Comparison of ENCODE assay signal across 9 mouse cellular contexts in the genomic region with DNA sequence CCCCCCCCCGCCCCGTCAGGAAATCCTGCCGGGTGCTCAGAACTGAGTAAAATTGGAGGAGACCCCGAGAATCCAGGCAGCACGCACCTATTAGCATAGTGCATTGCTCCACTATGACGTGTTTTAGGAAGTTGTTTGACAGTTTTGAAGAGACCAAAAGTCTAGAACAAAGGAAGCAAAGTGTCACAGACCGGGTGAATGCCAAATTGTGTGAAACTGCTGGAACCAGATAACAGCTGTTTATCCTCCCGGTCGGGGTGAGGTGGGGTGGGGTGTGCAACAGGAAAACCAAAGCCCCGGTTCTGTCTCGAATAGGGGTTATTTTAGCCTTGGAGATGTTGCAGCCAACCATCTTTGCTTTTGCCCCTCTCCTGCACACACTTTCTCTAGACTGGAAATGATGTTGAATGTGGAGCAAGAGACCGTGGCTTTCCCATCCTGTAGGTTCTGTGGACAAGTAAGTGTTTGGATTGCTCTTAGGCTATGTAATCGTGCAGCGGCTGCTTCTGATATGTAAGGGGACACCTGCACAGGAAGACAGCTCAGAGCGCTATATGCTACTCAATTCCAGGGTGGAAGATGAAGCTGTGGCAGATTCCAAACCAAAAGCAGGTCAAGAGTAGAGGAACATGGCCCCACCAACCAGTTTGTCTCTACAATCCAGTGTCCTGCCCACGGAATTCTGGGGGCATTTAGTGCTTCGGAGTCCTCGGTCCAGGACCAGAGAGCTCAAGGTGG. TPM values are rescaled to one million over a fixed set of nuclear protein-coding genes. Genes with fewer than 3 reads are reported as not detected.
DNase-seq lines count a peak whose midpoint lies in the region; TF ChIP-seq lines count a peak whose summit lies in the region.
"Had no signal": no experiment of that assay in that cellular context is flagged by ENCODE, and none has a peak within 500 bp of the region (broad histone marks: within the 10 kb centered on the region; RNA-seq: fewer than 3 reads in every experiment).

No protein-coding gene starts in this region.

- no peaks in the 10 kb centered on the region for H3K9me3 ChIP-seq in heart, embryonic 10.5 days
- H3K9me3 ChIP-seq in MEL (replicated peaks; ENCODE audit: insufficient read depth, low read length): no peaks in the 10 kb centered on the region
- no peaks in the 10 kb centered on the region for H3K9me3 ChIP-seq in hindbrain, embryonic 10.5 days
- H3K9me3 ChIP-seq in limb, embryonic 10.5 days (replicated peaks): no peaks in the 10 kb centered on the region

- H3K27ac ChIP-seq in heart, embryonic 10.5 days: no peak overlapping the region
- H3K27ac ChIP-seq in MEL (ENCODE audit: control insufficient read depth, low read depth, low read length): no peak overlapping the region
- no peak overlapping the region for H3K27ac ChIP-seq in hindbrain, embryonic 10.5 days
- no peak overlapping the region for H3K27ac ChIP-seq in limb, embryonic 10.5 days
- no peak overlapping the region for H3K27ac ChIP-seq in gastrocnemius, adult 2 months

- peaks cover 81% of the 10 kb centered on the region for H3K27me3 ChIP-seq in heart, embryonic 10.5 days (ENCODE audit: insufficient read depth, poor library complexity, severe bottlenecking)
- H3K27me3 ChIP-seq in MEL (ENCODE audit: control insufficient read depth in 1 of 2, insufficient read depth in 2 of 2, low read length in 2 of 2): no peaks in the 10 kb centered on the region; a peak in 1 of 4 replicates
- peaks cover 98% of the 10 kb centered on the region for H3K27me3 ChIP-seq in hindbrain, embryonic 10.5 days (ENCODE audit: insufficient read depth, poor library complexity, severe bottlenecking)
- peaks cover 99% of the 10 kb centered on the region for H3K27me3 ChIP-seq in limb, embryonic 10.5 days (ENCODE audit: low read depth, poor library complexity, severe bottlenecking)

- TF ChIP-seq EP300 in MEL (IDR thresholded peaks at IDR 0.05; ENCODE audit: low read depth in 1 of 2, low read length in 2 of 2): no peak

- peak overlapping the region; percentile 55; the same call in 1 of the 2 replicates for H3K4me3 ChIP-seq in heart, embryonic 10.5 days
- no peak overlapping the region for H3K4me3 ChIP-seq in MEL (ENCODE audit: control insufficient read depth in 1 of 2, insufficient read depth in 1 of 2, low read depth in 2 of 2, low read length in 2 of 2)
- H3K4me3 ChIP-seq in hindbrain, embryonic 10.5 days: 0 out of 2 replicates have a peak overlapping the region, but pooled peaks have one; percentile 44
- H3K4me3 ChIP-seq in limb, embryonic 10.5 days: 0 out of 2 replicates have a peak overlapping the region, but pooled peaks have one; percentile 42
- no peak overlapping the region for H3K4me3 ChIP-seq in gastrocnemius, adult 2 months

- intact Hi-C loops in heart, postnatal 10 days (cut with DNase I): loop anchor here (2.0 kb wide), 1 partner anchor 15 kb away; no protein-coding TSS in a partner anchor
- intact Hi-C loops in gastrocnemius, adult 2 months (cut with DNase I): no loop called here
- intact Hi-C loops in left cerebral cortex, postnatal 25 days (cut with DNase I): loop anchor here (5.0 kb wide), 1 partner anchor 498 kb away; no protein-coding TSS in a partner anchor

- TF ChIP-seq POLR2A in MEL (IDR thresholded peaks at IDR 0.05; ENCODE audit: control insufficient read depth in 1 of 2, insufficient read depth in 1 of 2, low read depth in 1 of 2, low read length in 2 of 2, poor library complexity in 1 of 2): no peak

- WGBS in heart, embryonic 10.5 days: 2% methylated on average over 18 of the region's 18 CpGs
- 2% methylated on average over 18 of the region's 18 CpGs for WGBS in hindbrain, embryonic 10.5 days
- WGBS in limb, embryonic 10.5 days: 2% methylated on average over 18 of the region's 18 CpGs

- no peak overlapping the region for H3K9ac ChIP-seq in MEL (ENCODE audit: control insufficient read depth, low read depth, low read length, poor library complexity, severe bottlenecking)

- no peak for TF ChIP-seq CTCF in MEL (IDR thresholded peaks at IDR 0.05 in 2 of 3, conservative IDR thresholded peaks at IDR 0.05 in 1 of 3; ENCODE audit: control insufficient read depth in 1 of 3, insufficient read depth in 1 of 3, low read depth in 2 of 3, low read length in 3 of 3, poor library complexity in 1 of 3, severe bottlenecking in 1 of 3)
- no peak for TF ChIP-seq CTCF in gastrocnemius, adult 2 months (IDR thresholded peaks at IDR 0.05)

- no peak for TF ChIP-seq RAD21 in MEL (IDR thresholded peaks at IDR 0.05; ENCODE audit: low read depth, low read length)

- H3K36me3 ChIP-seq in heart, embryonic 10.5 days: no peaks in the 10 kb centered on the region
- H3K36me3 ChIP-seq in MEL (ENCODE audit: control insufficient read depth in 1 of 2, insufficient read depth in 2 of 2, low read length in 2 of 2): no peaks in the 10 kb centered on the region
- no peaks in the 10 kb centered on the region for H3K36me3 ChIP-seq in hindbrain, embryonic 10.5 days
- H3K36me3 ChIP-seq in limb, embryonic 10.5 days: no peaks in the 10 kb centered on the region

- DNase-seq in heart, embryonic 10.5 days (ENCODE audit: low spot score): no peak
- no peak for DNase-seq in heart, postnatal 10 days
- peak; percentile 50 for DNase-seq in MEL (ENCODE audit: low read depth, low spot score)
- DNase-seq in hindbrain, embryonic 10.5 days (ENCODE audit: low spot score): no peak
- DNase-seq in limb, embryonic 10.5 days (ENCODE audit: low spot score): no peak
- DNase-seq in gastrocnemius, adult 2 months: no peak
- DNase-seq in Muller cell, postnatal 12 days (ENCODE audit: inconsistent ontology term): no peak
- no peak for DNase-seq in left cerebral cortex, postnatal 25 days (ENCODE audit: low spot score in 2 of 2)
- DNase-seq: cerebellum, adult 9-10 months had no signal

- H3K4me1 ChIP-seq in heart, embryonic 10.5 days: peaks cover 31% of the 10 kb centered on the region
- no peaks in the 10 kb centered on the region for H3K4me1 ChIP-seq in MEL (ENCODE audit: control insufficient read depth in 1 of 2, insufficient read depth in 2 of 2, low read length in 2 of 2)
- peaks cover 36% of the 10 kb centered on the region for H3K4me1 ChIP-seq in hindbrain, embryonic 10.5 days (replicated peaks)
- H3K4me1 ChIP-seq in limb, embryonic 10.5 days: peaks cover 37% of the 10 kb centered on the region

- H3K79me2 ChIP-seq in MEL (ENCODE audit: control insufficient read depth, insufficient read depth, low read length, poor library complexity): no peaks in the 10 kb centered on the region

TF ChIP-seq in MEL, 35 proteins besides CTCF, POLR2A, EP300 and RAD21:
- TF ChIP-seq TBP (IDR thresholded peaks at IDR 0.05; ENCODE audit: low read depth, low read length) (no peak), TAL1 (IDR thresholded peaks at IDR 0.05; ENCODE audit: low read length) (no peak), ELF1 (IDR thresholded peaks at IDR 0.05; ENCODE audit: low read depth, low read length) (no peak)
TF ChIP-seq in MEL: peak in this region for 0.

RNA-seq across cellular contexts. Expression of a gene that starts 0.9 kb away (rescaled TPM):
- 0.06 and 0.10 TPM in 2 replicates for polyA plus RNA-seq in heart, embryonic 10.5 days (2016; fragmentation: Nextera tagmentation; extraction: Ambion mirVana)
- total RNA-seq in heart, postnatal 10 days (2021): not detected
- total RNA-seq in MEL (2012; rRNA removed): not detected in 2 replicates
- not detected for polyA plus RNA-seq in MEL (2012; ENCODE audit: insufficient read depth in 1 of 2, insufficient read length in 2 of 2, low read depth in 1 of 2, low replicate concordance in 2 of 2, missing spikeins in 1 of 2)
- polyA plus RNA-seq in hindbrain, embryonic 10.5 days (2016; fragmentation: Nextera tagmentation; extraction: Ambion mirVana): 29.1 and 148 TPM in 2 replicates
- polyA plus RNA-seq in limb, embryonic 10.5 days (2016; fragmentation: Nextera tagmentation; extraction: Ambion mirVana): 0.10 TPM in 1 of 2 replicates, not detected in the other
- total RNA-seq in gastrocnemius, adult 2 months (2021): not detected
- total RNA-seq in left cerebral cortex, postnatal 25 days (2021): 10 to 100 TPM; 33.4 to 33.6 TPM

RNA-seq across cellular contexts. Expression of a gene that starts 32.3 kb away (rescaled TPM):
- polyA plus RNA-seq in heart, embryonic 10.5 days (2016; fragmentation: Nextera tagmentation; extraction: Ambion mirVana): 2.0 and 4.0 TPM in 2 replicates
- 10 to 100 TPM; 40.9 to 50.6 TPM for total RNA-seq in heart, postnatal 10 days (2021)
- total RNA-seq in MEL (2012; rRNA removed): not detected in 2 replicates
- not detected for polyA plus RNA-seq in MEL (2012; ENCODE audit: insufficient read depth in 1 of 2, insufficient read length in 2 of 2, low read depth in 1 of 2, low replicate concordance in 2 of 2, missing spikeins in 1 of 2)
- polyA plus RNA-seq in hindbrain, embryonic 10.5 days (2016; fragmentation: Nextera tagmentation; extraction: Ambion mirVana): 6.6 and 7.7 TPM in 2 replicates
- 9.9 and 10.3 TPM in 2 replicates for polyA plus RNA-seq in limb, embryonic 10.5 days (2016; fragmentation: Nextera tagmentation; extraction: Ambion mirVana)
- total RNA-seq in gastrocnemius, adult 2 months (2021): 10 to 100 TPM in 1 of 2 experiments, 1 to 10 TPM in 1; 8.6 to 10.6 TPM
- 1 to 10 TPM; 6.7 to 7.3 TPM for total RNA-seq in left cerebral cortex, postnatal 25 days (2021)

RNA-seq across cellular contexts. Expression of a gene that starts 55.1 kb away (rescaled TPM):
- 17.9 and 23.8 TPM in 2 replicates for polyA plus RNA-seq in heart, embryonic 10.5 days (2016; fragmentation: Nextera tagmentation; extraction: Ambion mirVana)
- 10 to 100 TPM; 11.7 to 16.4 TPM for total RNA-seq in heart, postnatal 10 days (2021)
- total RNA-seq in MEL (2012; rRNA removed): 15.5 and 16.1 TPM in 2 replicates
- polyA plus RNA-seq in MEL (2012; ENCODE audit: insufficient read depth in 1 of 2, insufficient read length in 2 of 2, low read depth in 1 of 2, low replicate concordance in 2 of 2, missing spikeins in 1 of 2): 10 to 100 TPM in 1 of 2 experiments, not detected in 1; 26.2 TPM
- polyA plus RNA-seq in hindbrain, embryonic 10.5 days (2016; fragmentation: Nextera tagmentation; extraction: Ambion mirVana): 36.8 and 40.0 TPM in 2 replicates
- polyA plus RNA-seq in limb, embryonic 10.5 days (2016; fragmentation: Nextera tagmentation; extraction: Ambion mirVana): 33.1 and 38.0 TPM in 2 replicates
- total RNA-seq in gastrocnemius, adult 2 months (2021): 1 to 10 TPM; 4.0 to 5.1 TPM
- 10 to 100 TPM; 20.9 to 23.0 TPM for total RNA-seq in left cerebral cortex, postnatal 25 days (2021)

Comparison
In these comparisons a context has a peak if more than half of its experiments do, and no peak if none do; other contexts are left out.
1. H3K4me3 ChIP-seq: peak in heart, embryonic 10.5 days (single experiment), hindbrain, embryonic 10.5 days (single experiment) and limb, embryonic 10.5 days (single experiment); none in MEL (0 of 2) and gastrocnemius, adult 2 months (single experiment).
2. RNA of a gene that starts 0.9 kb away (total RNA-seq): 33.4 to 33.6 TPM in left cerebral cortex, postnatal 25 days; not detected in heart, postnatal 10 days, not detected in MEL and not detected in gastrocnemius, adult 2 months; every median in the first group is over 10 times any median in the second.